Mouse (Mus musculus): Measurements from ENCODE around the gene Senp8.
"Not testable (repeated sequence)": the region's sequence is repeated elsewhere in the genome, so short reads cannot be mapped to it uniquely, and the experiment has no call there.

Senp8 gene

GRCm38 (mm10) chr9:59750267-59751065, at the start of gene Senp8, which contains the start of gene Myo9a:
TSS of gene Senp8 (minus strand) at chr9:59750710.
TSS of gene Myo9a (plus strand) at chr9:59750896.
- peak; percentile 98 for DNase-seq

GRCm38 (mm10) chr9:59766966-59767461, 16.5 kb upstream of the Senp8 start:
- not testable (repeated sequence) for DNase-seq

DNA sequence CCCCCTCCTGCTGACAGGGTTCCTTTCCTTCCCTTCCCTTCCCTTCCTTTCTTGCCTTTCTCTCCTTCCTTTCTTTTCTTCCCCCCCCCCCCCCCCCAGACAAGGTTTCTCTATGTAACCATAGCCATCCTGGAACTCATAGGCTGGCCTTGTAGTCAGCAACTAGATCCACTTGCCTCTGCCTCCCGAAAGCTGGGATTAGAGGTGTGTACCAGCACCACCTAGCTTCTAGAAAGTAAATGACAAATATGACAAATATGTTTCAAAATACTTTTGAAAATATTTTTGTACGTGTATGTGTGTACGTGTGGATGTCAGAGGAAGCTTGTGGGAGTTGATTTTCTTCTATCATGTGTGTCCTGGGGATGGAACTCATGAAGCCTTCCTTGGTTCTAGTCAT, 10.0 kb upstream of the Senp8 start:
- DNase-seq: no peak

DNA sequence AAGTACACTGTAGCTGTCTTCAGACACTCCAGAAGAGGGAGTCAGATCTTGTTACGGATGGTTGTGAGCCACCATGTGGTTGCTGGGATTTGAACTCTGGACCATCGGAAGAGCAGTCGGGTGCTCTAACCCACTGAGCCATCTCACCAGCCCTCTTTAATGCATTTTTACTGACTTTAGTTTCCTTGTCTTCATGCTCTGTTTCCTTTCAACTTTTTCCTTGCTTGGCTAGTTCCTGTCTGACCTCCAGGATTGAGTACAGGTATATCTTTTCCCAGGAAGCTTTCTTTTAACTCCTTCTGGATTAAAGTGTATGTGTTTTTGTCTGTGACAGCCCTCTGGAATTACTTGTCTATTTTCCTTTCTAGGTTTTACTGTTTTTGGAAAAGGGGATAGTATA, 6.5 kb upstream of the Senp8 start:
- not testable (repeated sequence) for DNase-seq

DNA sequence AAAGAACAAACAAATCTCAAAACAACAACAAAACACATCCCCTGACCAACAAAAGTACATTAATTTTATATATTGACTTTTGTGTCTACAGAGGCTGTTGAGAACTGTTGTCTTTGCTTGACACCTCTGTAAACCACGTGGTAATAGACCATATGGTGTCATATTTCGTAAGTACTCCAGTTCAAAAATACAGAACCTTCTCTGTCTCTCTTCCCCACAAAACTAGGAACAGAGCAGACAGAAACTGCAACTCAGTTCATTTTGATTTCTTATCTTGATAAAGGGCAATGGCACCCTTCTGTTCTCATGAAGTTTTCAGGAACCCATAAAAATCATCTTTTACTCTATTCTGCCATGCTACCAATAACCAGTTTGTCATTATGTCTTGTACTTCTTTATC, 4.7 kb upstream of the Senp8 start:
- DNase-seq: no peak

GRCm38 (mm10) chr9:59751966-59752365, 1.5 kb upstream of the Senp8 start:
- DNase-seq: no peak

- DNase-seq: peak; percentile 76 to 77
These were observed 614 bp upstream of the Senp8 start for GRCm38 (mm10) chr9:59751066-59751581.

DNA sequence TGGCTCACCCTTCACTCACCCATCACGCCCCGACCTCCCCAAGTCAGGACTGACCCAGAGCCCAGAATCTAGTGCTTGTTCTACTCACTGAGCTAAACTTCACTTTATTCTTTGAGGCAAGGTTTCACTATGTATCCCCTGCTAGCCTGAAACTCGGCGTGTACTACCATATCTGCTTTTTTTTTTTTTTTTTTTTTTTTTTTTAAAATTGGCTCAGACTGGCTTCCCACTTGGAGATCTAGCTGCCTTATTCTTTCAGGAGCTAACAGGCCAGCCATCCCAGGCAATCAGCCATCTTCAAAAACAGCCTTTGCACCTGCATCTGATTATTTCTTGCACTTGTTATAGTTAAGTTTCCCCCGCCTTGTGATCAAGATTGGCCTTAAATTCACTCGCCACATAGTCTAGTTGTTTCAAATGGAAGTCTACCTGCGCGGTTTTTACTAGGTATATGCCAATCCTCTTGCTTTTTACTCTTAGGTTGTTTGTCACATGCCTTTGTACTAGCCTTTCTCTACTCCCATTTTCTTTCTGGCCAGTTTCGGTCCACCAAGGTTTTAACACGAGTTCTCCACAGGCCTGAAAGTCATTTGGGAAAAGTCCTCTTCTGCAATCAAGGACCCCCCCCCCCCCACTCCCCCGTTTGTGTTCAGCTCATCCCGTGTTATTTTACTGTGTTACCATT, 787 bp downstream of the Senp8 start:
- no peak for DNase-seq

DNA sequence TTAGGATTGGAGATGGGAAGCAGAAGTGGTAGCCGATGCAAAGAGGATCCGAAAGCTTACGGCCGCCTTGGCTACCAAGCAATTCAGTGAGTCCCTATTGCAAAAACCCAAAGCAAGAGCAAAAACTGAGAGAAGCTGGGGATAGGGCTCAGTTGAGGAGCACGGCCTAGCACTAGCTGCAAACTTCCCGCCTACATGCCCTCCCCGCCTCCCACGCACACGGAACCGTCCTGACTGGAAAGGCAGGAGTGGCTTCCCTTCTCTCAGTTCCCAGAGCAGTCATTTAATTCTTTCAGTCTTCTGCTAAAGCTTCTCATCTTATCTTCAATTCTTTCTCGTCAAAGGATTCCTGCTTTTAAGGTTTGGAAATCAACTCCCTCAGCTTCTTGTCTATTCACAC, 1.5 kb downstream of the Senp8 start:
- no peak for DNase-seq

GRCm38 (mm10) chr9:59748387-59748786, 2.1 kb downstream of the Senp8 start:
- no peak for DNase-seq

DNA sequence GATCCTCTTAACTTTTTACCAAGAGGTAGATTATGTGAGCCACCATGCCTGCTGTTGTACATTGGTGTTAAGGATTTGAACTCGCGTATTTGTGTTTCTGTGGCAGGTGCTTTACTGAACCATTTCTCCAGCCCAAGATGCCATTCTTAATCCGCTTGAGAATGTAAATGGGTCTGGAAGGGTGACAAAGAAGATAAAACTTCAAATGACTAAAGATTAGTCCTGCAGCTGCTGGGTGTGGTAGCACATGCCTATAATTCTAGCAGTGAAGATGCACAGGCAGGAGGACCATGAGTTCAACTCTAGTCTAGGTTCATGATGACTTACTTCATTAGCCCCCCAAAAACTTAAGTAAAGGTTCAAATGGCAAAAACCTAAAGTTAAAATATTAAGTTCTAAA, 6.6 kb downstream of the Senp8 start:
- no peak for DNase-seq

GRCm38 (mm10) chr9:59740593-59740992, 9.9 kb downstream of the Senp8 start:
- no peak for DNase-seq

DNA sequence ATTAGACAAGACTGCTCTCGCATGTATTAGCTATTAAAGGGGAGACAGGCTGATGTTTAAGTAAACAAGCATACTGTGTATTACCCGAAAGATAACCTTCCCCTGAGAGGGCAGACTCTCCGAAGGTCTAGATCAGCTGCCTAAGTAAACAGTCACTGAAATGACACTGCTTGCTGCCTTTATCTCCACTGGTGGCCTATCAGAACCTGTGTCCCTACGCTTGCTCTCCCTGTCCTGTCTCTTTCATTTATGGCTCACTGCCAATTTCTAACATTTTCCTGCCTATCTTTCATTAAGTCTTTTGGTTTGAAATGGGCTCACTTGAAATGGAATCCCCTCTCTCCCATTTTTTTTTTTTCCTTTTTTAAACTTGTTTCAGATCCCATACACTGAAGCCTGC, 15.1 kb downstream of the Senp8 start:
- no peak for DNase-seq

DNA sequence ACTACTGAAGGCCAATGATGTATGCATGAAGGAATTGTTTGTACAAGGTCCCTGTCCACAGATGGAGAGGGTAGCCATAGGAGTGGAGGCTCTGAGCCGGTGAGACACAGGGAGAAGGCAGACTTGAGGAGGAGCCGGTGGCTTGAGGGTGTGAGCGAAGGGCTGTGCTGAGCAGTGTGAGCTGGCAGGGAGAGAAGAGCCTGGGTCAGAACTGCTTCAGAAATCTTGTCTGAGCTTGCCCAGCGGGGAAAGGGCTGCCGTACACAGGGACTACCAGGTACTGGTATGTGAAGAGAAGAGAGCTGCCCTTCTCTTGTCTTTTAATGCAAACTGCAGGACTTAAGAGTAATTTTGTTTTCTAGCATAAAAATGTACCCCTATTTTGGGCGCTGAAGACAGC, 17.4 kb downstream of the Senp8 start:
- no peak for DNase-seq

DNA sequence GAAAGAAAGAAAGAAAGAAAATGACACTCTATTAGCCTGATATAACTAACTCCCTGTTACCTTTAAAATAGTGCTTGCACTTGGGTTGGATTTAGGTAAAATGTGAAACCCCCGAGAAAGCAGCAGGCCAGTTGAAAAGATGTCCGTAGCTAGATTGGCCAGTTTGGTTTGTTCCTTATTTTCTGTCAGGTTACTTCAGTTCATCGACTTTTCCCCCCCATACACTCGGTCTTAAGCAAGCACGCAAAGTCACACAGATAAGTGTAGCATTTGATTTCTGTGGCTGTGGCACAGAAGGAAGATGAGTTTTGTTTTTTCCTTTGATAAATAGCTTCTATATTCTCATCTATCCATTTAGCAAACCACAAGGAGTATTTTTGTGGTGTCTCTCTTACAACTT, 19.4 kb downstream of the Senp8 start:
- no peak for DNase-seq

DNA sequence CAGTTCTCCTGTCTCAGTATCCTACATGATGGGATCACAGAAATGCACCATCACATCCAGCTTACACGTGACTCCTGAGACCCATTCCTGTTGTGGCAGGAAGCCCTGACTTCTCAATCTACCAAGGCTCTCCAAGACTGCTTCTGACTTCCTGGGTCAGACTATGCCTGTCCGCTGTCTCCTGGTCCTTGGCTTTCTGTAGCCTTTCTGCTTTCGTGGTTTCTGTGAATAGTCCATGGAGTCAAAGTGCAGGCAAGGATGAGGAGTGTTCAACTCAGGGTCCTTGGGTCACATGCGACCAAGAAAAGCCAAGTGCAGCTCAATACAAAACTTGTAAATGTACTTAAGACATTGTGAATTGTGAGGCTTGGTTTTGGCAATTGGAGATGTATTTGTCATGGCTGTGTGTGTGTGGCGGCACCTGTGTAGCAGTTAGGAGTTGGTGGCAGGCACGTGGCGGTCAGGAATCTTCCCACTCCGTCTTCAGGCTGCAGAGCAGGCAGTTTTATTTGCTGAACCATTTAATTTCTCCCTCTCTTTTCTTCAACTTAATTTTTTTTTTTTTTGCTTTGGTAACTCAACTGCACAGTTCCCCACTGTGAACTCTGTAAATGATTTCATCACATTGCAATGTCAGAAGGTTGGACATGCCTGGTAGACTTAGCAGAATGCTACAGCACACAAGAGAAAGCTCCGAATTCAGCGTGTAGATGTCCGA, 22.8 kb downstream of the Senp8 start:
- DNase-seq: no peak

DNA sequence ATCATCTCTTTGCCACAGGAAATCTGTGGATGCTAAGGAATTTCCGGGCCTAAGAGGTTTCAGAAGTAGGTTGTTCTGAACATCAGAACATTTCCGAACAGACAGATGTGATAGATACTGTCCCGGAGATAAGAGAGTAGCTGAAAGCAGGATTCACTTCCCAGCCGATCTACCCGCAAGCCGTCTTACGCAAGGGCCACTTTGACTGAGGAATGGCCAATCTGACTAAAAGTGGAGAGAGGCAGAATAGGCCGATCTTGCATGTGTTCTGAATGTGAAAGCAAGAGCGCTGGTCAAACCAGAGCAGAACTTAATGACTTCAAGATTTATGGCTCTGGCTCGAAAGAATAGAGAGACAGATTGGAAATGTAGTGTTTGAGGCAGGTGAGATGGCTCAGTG, 25.0 kb downstream of the Senp8 start:
- DNase-seq: no peak

- DNase-seq: no peak
These were observed 26.6 kb downstream of the Senp8 start for GRCm38 (mm10) chr9:59723791-59724442.

DNA sequence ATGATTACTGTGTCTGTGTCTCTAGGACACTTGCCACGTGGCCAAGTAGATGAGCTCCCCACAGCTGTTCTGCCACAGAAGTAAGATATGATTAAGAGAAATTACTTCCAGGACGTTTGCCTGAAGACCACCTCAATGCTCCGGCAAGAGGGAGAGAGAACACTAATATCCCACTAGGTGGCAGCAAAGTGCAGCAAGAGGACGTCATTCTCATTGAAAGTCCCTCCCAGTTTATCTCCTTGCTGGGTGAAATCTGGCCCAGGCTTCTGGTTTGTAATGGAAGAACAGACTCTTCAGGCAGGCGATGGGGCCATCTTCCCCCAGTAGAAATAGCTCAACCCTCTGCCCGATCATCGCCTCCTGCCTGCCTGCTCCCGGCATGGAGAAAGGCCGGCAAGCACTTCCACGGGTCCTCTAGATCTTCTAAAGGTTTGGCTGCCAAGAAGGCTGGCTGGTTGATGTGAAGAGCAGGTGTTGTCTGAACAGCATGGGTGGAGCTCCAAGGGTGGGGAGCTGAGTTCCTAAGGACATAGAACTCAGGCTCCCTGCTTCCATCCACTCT, 27.3 kb downstream of the Senp8 start:
- DNase-seq: peak; percentile 7 to 38

DNA sequence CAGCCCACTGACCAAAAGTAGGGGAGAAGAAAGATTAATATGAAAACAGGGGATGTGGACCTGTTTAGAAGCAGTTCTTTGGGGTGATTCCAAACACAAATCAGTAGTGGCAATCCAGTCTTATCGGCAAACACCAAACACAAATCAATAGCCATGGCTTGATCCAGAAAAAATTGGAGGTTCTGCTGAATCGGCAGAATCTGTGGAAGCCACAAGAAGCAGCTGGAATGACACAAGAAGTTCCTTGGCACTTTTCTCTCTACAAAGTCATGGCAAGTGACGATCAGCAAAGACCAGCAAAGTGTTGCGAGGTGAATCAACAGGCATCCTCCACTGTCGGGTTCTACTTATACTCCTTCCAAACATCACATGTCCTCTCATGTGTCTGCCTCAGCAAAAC, 29.4 kb downstream of the Senp8 start:
- no peak for DNase-seq

GRCm38 (mm10) chr9:59718237-59718636, 32.3 kb downstream of the Senp8 start:
- DNase-seq: no peak

DNA sequence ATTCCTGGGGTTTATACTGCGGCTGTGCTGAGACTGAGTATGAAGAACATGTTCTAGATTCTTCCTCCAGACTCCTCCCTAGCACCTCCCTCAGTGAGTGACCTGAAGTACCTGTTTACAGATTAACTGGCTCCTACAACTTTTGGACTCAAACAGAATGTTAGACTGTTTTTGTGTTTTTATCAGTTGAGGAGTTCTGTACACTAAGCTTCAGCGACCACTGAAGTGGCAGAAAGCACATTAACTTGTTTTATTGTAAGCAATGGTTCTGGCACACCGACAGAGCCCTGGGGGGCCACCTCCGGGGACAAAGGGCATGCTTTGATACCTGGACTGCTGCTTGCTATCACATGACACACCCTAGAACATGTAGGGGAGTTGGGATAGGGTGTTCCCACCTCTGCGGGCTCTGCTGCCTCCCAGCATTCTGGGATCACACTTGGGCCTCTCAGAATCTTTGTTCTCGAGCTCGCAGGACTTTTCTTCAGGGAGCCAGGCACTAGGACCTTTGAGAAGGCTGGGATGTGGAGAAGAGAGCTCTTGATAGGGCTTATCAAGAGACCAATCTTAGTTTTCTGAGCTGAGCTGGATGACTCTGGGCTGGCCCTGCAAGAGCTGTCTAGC, 34.1 kb downstream of the Senp8 start:
- no peak for DNase-seq

Measured in thymus, adult 18-20 months (tissue).